Mouse (Mus musculus): ENCODE measurements around the gene Gm12184. TPM values are rescaled to one million over a fixed set of nuclear protein-coding genes. Genes with fewer than 3 reads are reported as not detected.
A peak's percentile ranks its signal among the peaks of the same experiment; 100 is the strongest.

The Gm12184 gene
- polyA plus RNA-seq, 1 experiment = 9.7 TPM

- Histone ChIP-seq H3K27ac (ENCODE audit: insufficient read depth, low read depth, low read length) (no peak overlapping the region; the same call in 1 of the 2 replicates), H3K4me1 (ENCODE audit: control insufficient read depth, insufficient read depth, low read length) (peaks cover 10% of the 10 kb centered on the region), H3K27me3 (replicated peaks; ENCODE audit: control insufficient read depth, insufficient read depth, low read length) (no peaks in the 10 kb centered on the region), H3K36me3 (ENCODE audit: control insufficient read depth, insufficient read depth, low read length) (no peaks in the 10 kb centered on the region), H3K4me3 (ENCODE audit: insufficient read depth, low read depth, low read length) (no peak overlapping the region)
- TF ChIP-seq POLR2A (IDR thresholded peaks at IDR 0.05; ENCODE audit: low read depth, low read length) (no peak), CTCF (conservative IDR thresholded peaks at IDR 0.05; ENCODE audit: insufficient read depth, insufficient read length, low read depth, low read length) (no peak)
- DNase-seq = peak; percentile 49
These were observed 6.2 kb downstream of the Gm12184 start for GRCm38 (mm10) chr11:48820308-48820674.

- no peak for DNase-seq
- no peak overlapping the region for H3K4me3 ChIP-seq (ENCODE audit: insufficient read depth, low read depth, low read length)
- no peaks in the 10 kb centered on the region for H3K36me3 ChIP-seq (ENCODE audit: control insufficient read depth, insufficient read depth, low read length)
- H3K27me3 ChIP-seq (replicated peaks; ENCODE audit: control insufficient read depth, insufficient read depth, low read length) = no peaks in the 10 kb centered on the region
- WGBS = 77% methylated on average over 7 of the region's 7 CpGs
- peaks cover 10% of the 10 kb centered on the region for H3K4me1 ChIP-seq (ENCODE audit: control insufficient read depth, insufficient read depth, low read length)
- TF ChIP-seq POLR2A (IDR thresholded peaks at IDR 0.05; ENCODE audit: low read depth, low read length) (no peak), CTCF (conservative IDR thresholded peaks at IDR 0.05; ENCODE audit: insufficient read depth, insufficient read length, low read depth, low read length) (no peak)
- no peak overlapping the region; the same call in 1 of the 2 replicates for H3K27ac ChIP-seq (ENCODE audit: insufficient read depth, low read depth, low read length)
These were observed 6.7 kb downstream of the Gm12184 start for GRCm38 (mm10) chr11:48819614-48820307.

GRCm38 (mm10) chr11:48818346-48818745 is 8.1 kb downstream of the Gm12184 start:
- TF ChIP-seq POLR2A (IDR thresholded peaks at IDR 0.05; ENCODE audit: low read depth, low read length) (no peak), CTCF (conservative IDR thresholded peaks at IDR 0.05; ENCODE audit: insufficient read depth, insufficient read length, low read depth, low read length) (no peak)
- peak overlapping the region; percentile 24 for H3K4me3 ChIP-seq (ENCODE audit: insufficient read depth, low read depth, low read length)

GRCm38 (mm10) chr11:48817794-48818193 is 8.7 kb downstream of the Gm12184 start:
- H3K27ac ChIP-seq (ENCODE audit: insufficient read depth, low read depth, low read length) = peak overlapping the region; percentile 98

More at GRCm38 (mm10) chr11:48818346-48818745, 8.1 kb downstream of the Gm12184 start:
- H3K27ac ChIP-seq (ENCODE audit: insufficient read depth, low read depth, low read length) = peak overlapping the region; percentile 62
- DNase-seq = peak; percentile 94
- WGBS = 2% methylated on average over 16 of the region's 16 CpGs
- H3K4me1 ChIP-seq (ENCODE audit: control insufficient read depth, insufficient read depth, low read length) = peaks cover 14% of the 10 kb centered on the region
- no peaks in the 10 kb centered on the region for H3K27me3 ChIP-seq (replicated peaks; ENCODE audit: control insufficient read depth, insufficient read depth, low read length)
- no peaks in the 10 kb centered on the region for H3K36me3 ChIP-seq (ENCODE audit: control insufficient read depth, insufficient read depth, low read length)

GRCm38 (mm10) chr11:48816800-48817665 is 9.4 kb downstream of the Gm12184 start, which contains the start of gene Trim41:
Trim41 (minus strand) TSS chr11:48817353.
- Histone ChIP-seq H3K27me3 (replicated peaks; ENCODE audit: control insufficient read depth, insufficient read depth, low read length) (no peaks in the 10 kb centered on the region), H3K4me1 (ENCODE audit: control insufficient read depth, insufficient read depth, low read length) (peaks cover 12% of the 10 kb centered on the region), H3K27ac (ENCODE audit: insufficient read depth, low read depth, low read length) (peak within 1 kb of the TSS; percentile 100), H3K36me3 (ENCODE audit: control insufficient read depth, insufficient read depth, low read length) (no peaks in the 10 kb centered on the region), H3K4me3 (ENCODE audit: insufficient read depth, low read depth, low read length) (peak within 1 kb of the TSS; percentile 98)
- TF ChIP-seq POLR2A (IDR thresholded peaks at IDR 0.05; ENCODE audit: low read depth, low read length) = peak; percentile 95
- TF ChIP-seq CTCF (conservative IDR thresholded peaks at IDR 0.05; ENCODE audit: insufficient read depth, insufficient read length, low read depth, low read length) = no peak
- under 1% methylated on average over 75 of the region's 77 CpGs for WGBS
- peak; percentile 100 for DNase-seq

More at GRCm38 (mm10) chr11:48817794-48818193, 8.7 kb downstream of the Gm12184 start:
- Histone ChIP-seq H3K4me1 (ENCODE audit: control insufficient read depth, insufficient read depth, low read length) (peaks cover 12% of the 10 kb centered on the region), H3K27me3 (replicated peaks; ENCODE audit: control insufficient read depth, insufficient read depth, low read length) (no peaks in the 10 kb centered on the region), H3K4me3 (ENCODE audit: insufficient read depth, low read depth, low read length) (peak overlapping the region; percentile 98), H3K36me3 (ENCODE audit: control insufficient read depth, insufficient read depth, low read length) (no peaks in the 10 kb centered on the region)
- 3% methylated on average over 9 of the region's 9 CpGs for WGBS
- DNase-seq = no peak
- TF ChIP-seq CTCF (conservative IDR thresholded peaks at IDR 0.05; ENCODE audit: insufficient read depth, insufficient read length, low read depth, low read length) (no peak), POLR2A (IDR thresholded peaks at IDR 0.05; ENCODE audit: low read depth, low read length) (no peak)

GRCm38 (mm10) chr11:48816281-48816781 is 10.1 kb downstream of the Gm12184 start:
- Histone ChIP-seq H3K4me1 (ENCODE audit: control insufficient read depth, insufficient read depth, low read length) (peaks cover 12% of the 10 kb centered on the region), H3K27me3 (replicated peaks; ENCODE audit: control insufficient read depth, insufficient read depth, low read length) (no peaks in the 10 kb centered on the region), H3K36me3 (ENCODE audit: control insufficient read depth, insufficient read depth, low read length) (0 out of 2 replicates have a peak, but pooled peaks cover under 1% of the 10 kb centered on the region), H3K4me3 (ENCODE audit: insufficient read depth, low read depth, low read length) (peak overlapping the region; percentile 93), H3K27ac (ENCODE audit: insufficient read depth, low read depth, low read length) (peak overlapping the region; percentile 29; the same call in 1 of the 2 replicates)
- WGBS = 2% methylated on average over 22 of the region's 23 CpGs
- no peak for DNase-seq
- no peak for TF ChIP-seq CTCF (conservative IDR thresholded peaks at IDR 0.05; ENCODE audit: insufficient read depth, insufficient read length, low read depth, low read length)
- TF ChIP-seq POLR2A (IDR thresholded peaks at IDR 0.05; ENCODE audit: low read depth, low read length) = peak; percentile 3

All from kidney, adult 2 months (tissue).